Mouse (Mus musculus) lung, embryonic 15.5 days (tissue): ENCODE data around the gene Phactr4. TPM values are rescaled to one million over a fixed set of nuclear protein-coding genes. Genes with fewer than 3 reads are reported as not detected.

Experiments used
- ATAC-seq: fragments of 200-750 bp; cut with Nextera tagmentation; 2 replicates; pipeline ENCODE4 v1.8.0; 2017; ENCODE audit warnings: moderate number of reproducible peaks, borderline replicate concordance; ENCODE audit not compliant: low FRiP score, low TSS enrichment; ENCODE audit errors: extremely low read depth
- H3K27ac ChIP-seq: fragments of 300-500 bp; sonication (generic); 2 replicates; pipeline ENCODE4 v1.5.1; 2015; ENCODE audit warnings: moderate library complexity, mild to moderate bottlenecking, inconsistent platforms
- H3K27me3 ChIP-seq: fragments of 300-500 bp; sonication (generic); 2 replicates; pipeline ENCODE4 v1.6.1; 2015; ENCODE audit warnings: inconsistent platforms
- H3K36me3 ChIP-seq: fragments of 300-500 bp; sonication (generic); 2 replicates; pipeline ENCODE4 v1.6.1; 2015; ENCODE audit warnings: inconsistent platforms
- H3K4me1 ChIP-seq: fragments of 300-500 bp; sonication (generic); 2 replicates; pipeline ENCODE4 v1.6.1; 2015; ENCODE audit warnings: inconsistent platforms
- H3K4me2 ChIP-seq: fragments of 300-500 bp; sonication (generic); 2 replicates; pipeline ENCODE4 v1.6.1; 2015; ENCODE audit warnings: inconsistent platforms, mild to moderate bottlenecking, moderate library complexity
- H3K4me3 ChIP-seq: fragments of 300-500 bp; sonication (generic); 2 replicates; pipeline ENCODE4 v1.5.1; 2015; ENCODE audit warnings: mild to moderate bottlenecking, inconsistent platforms
- H3K9ac ChIP-seq: fragments of 300-500 bp; sonication (generic); 2 replicates; pipeline ENCODE4 v1.6.1; 2015; ENCODE audit warnings: inconsistent platforms
- H3K9me3 ChIP-seq: fragments of 300-500 bp; sonication (generic); 2 replicates; pipeline ENCODE4 v1.6.1; 2016; ENCODE audit warnings: inconsistent platforms
- WGBS: fragments of 180-500 bp; shearing (Covaris S2); methylation state at CpG from one replicate; pipeline ENCODE4 v1.1.7; 2015; 5-methylcytosine and 5-hydroxymethylcytosine counted together
- microRNA-seq: library from miRNA; unstranded; fragments of <30 nt; microRNA quantifications from one replicate; pipeline ENCODE4, GENCODE M21; 2016
- polyA plus RNA-seq: library from polyadenylated mRNA; unstranded; fragments of >200 nt; fragmentation: Nextera tagmentation; extraction: Ambion mirVana; gene quantifications from 2 replicates; pipeline ENCODE4 v1.2.1, GENCODE M21; 2015

Phactr4 gene
- polyA plus RNA-seq, 1 experiment from 2014 or later: 18.7 TPM

DNA sequence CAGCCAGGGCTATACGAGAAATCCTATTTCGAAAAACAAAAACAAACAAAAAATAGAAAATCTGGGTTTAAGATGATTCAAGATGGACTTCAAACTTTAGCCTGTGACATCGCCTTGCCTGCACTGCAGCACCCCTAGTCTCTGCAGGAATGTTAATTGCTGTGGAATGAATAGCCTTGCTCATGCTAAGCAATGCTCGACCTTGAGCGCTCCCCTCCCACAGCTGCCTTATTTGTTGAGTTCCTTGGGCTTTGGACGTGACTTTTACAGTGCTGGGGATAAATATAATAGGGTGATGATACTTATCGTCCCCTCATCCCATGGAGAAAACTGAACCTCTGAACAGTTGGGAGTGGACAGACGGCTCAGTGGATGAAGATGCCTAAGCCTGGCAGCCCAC lies 106.6 kb downstream of the Phactr4 start:
- Histone ChIP-seq H3K36me3 (peaks cover 63% of the 10 kb centered on the region), H3K4me3 (no peak overlapping the region), H3K27me3 (no peaks in the 10 kb centered on the region), H3K4me1 (no peaks in the 10 kb centered on the region), H3K27ac (no peak overlapping the region), H3K9me3 (no peaks in the 10 kb centered on the region), H3K4me2 (no peak overlapping the region), H3K9ac (no peak overlapping the region)
- no peak for ATAC-seq
- 86% methylated on average over 8 of the region's 8 CpGs for WGBS

DNA sequence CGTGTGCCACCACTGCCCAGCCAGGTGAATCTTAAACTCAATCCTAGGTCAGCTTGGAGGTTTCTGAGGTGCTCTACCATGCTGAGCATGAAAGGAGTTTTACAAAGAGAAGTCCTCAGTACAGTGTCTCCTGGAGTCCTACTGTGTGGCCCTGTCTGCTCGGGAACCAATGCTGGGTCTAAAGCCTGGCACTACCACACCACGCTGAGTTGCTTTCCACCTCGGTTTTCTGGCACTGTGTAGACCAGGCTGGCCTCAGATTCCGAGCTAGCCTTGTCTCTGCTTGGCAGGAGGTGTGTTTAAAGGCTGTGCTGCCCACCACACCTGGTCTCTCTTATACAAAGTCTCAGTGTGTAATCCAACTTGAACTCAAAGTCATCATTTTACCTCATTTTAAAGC lies 109.7 kb downstream of the Phactr4 start:
- no peak for ATAC-seq
- H3K27me3 ChIP-seq: no peaks in the 10 kb centered on the region
- no peak overlapping the region for H3K9ac ChIP-seq
- H3K4me1 ChIP-seq: peaks cover 8% of the 10 kb centered on the region
- 79% methylated on average over 5 of the region's 5 CpGs for WGBS
- H3K36me3 ChIP-seq: peaks cover 48% of the 10 kb centered on the region
- H3K27ac ChIP-seq: no peak overlapping the region
- no peaks in the 10 kb centered on the region for H3K9me3 ChIP-seq
- H3K4me3 ChIP-seq: no peak overlapping the region
- no peak overlapping the region for H3K4me2 ChIP-seq

GRCm38 (mm10) chr4:132311801-132312200 lies 110.5 kb downstream of the Phactr4 start:
- H3K4me3 ChIP-seq: no peak overlapping the region
- peaks cover 8% of the 10 kb centered on the region for H3K4me1 ChIP-seq
- no peak for ATAC-seq
- H3K9ac ChIP-seq: no peak overlapping the region
- H3K27ac ChIP-seq: no peak overlapping the region
- H3K36me3 ChIP-seq: peaks cover 41% of the 10 kb centered on the region
- WGBS: 55% methylated on average over 3 of the region's 3 CpGs
- no peaks in the 10 kb centered on the region for H3K9me3 ChIP-seq
- no peaks in the 10 kb centered on the region for H3K27me3 ChIP-seq
- no peak overlapping the region for H3K4me2 ChIP-seq

DNA sequence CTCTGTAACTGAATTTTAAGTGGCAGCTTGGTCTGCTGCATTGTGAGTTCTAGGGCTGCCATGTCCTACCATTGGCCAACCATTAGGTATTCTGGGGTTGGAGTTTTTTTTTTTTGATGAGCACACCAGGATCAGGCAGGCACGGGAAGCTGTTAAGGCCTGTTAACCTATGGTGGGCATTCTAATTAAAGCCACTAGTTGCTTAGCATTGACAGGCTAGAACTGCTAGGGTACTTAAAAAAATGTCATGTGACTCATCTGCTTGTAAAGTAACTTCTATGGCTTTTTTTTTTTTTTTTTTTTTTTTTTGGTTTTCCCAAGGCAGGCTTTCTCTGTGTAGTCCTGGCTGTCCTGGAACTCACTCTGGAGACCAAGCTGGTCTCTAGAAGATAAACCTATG lies 111.1 kb downstream of the Phactr4 start:
- Histone ChIP-seq H3K4me2 (no peak overlapping the region), H3K9me3 (no peaks in the 10 kb centered on the region), H3K4me1 (peaks cover 8% of the 10 kb centered on the region), H3K36me3 (peaks cover 40% of the 10 kb centered on the region), H3K4me3 (no peak overlapping the region), H3K27me3 (no peaks in the 10 kb centered on the region), H3K9ac (no peak overlapping the region), H3K27ac (no peak overlapping the region)
- no peak for ATAC-seq
- 48% methylated on average over 1 of the region's 1 CpGs for WGBS

DNA sequence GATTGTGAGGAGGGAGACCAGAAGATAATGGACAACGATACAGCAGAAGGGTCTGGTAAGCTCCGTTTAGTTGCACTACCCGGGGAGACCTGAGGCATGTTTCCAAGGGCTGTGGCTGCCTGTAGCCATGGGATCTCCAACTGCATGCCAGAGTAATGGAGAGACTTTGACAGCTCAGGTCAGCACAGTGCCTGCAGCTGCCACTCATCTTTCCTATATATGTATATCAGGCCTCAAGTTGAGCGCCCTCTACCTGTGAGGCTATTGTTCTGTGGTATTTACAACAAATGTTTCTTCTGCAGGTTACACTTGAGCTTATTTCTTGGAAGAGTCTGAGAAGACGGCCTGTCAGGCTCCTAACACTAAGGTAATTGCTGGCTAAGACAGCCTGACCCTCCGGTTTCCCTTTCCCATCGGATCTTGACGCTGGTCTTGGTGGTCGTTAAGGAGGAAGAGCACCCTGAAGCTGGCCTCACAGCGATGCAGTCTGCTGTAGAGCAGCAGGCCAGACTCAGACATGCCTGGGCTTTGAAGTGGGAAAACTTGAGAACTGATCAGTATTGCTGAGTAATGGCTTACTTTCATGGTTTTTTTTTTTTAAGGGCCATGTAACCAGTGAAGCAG lies 112.3 kb downstream of the Phactr4 start:
- Histone ChIP-seq H3K4me2 (peak overlapping the region; percentile 69), H3K36me3 (peaks cover 38% of the 10 kb centered on the region), H3K9me3 (no peaks in the 10 kb centered on the region), H3K4me1 (peaks cover 8% of the 10 kb centered on the region), H3K27ac (peak overlapping the region; percentile 83), H3K27me3 (no peaks in the 10 kb centered on the region), H3K4me3 (peak overlapping the region; percentile 81), H3K9ac (peak overlapping the region; percentile 85)
- ATAC-seq: peak; percentile 32; the same call in 1 of the 2 replicates
- 22% methylated on average over 10 of the region's 10 CpGs for WGBS

- H3K4me1 ChIP-seq: peaks cover 8% of the 10 kb centered on the region
- H3K36me3 ChIP-seq: peaks cover 37% of the 10 kb centered on the region
- H3K4me2 ChIP-seq: peak overlapping the region; percentile 69
- H3K9ac ChIP-seq: peak overlapping the region; percentile 85
- H3K4me3 ChIP-seq: peak overlapping the region; percentile 81
- H3K27ac ChIP-seq: peak overlapping the region; percentile 83
- WGBS: 1% methylated on average over 15 of the region's 15 CpGs
- H3K27me3 ChIP-seq: no peaks in the 10 kb centered on the region
- no peak for ATAC-seq
- no peaks in the 10 kb centered on the region for H3K9me3 ChIP-seq
These were observed 113.0 kb downstream of the Phactr4 start for GRCm38 (mm10) chr4:132309140-132309848.

- H3K9me3 ChIP-seq: no peaks in the 10 kb centered on the region
- H3K4me3 ChIP-seq: peak overlapping the region; percentile 81
- H3K27ac ChIP-seq: peak overlapping the region; percentile 83
- ATAC-seq: peak; percentile 87
- H3K36me3 ChIP-seq: peaks cover 30% of the 10 kb centered on the region
- peak overlapping the region; percentile 69 for H3K4me2 ChIP-seq
- no peaks in the 10 kb centered on the region for H3K27me3 ChIP-seq
- H3K4me1 ChIP-seq: peaks cover 8% of the 10 kb centered on the region
- peak overlapping the region; percentile 85 for H3K9ac ChIP-seq
- under 1% methylated on average over 41 of the region's 41 CpGs for WGBS
These were observed 113.7 kb downstream of the Phactr4 start for GRCm38 (mm10) chr4:132308437-132309139.

DNA sequence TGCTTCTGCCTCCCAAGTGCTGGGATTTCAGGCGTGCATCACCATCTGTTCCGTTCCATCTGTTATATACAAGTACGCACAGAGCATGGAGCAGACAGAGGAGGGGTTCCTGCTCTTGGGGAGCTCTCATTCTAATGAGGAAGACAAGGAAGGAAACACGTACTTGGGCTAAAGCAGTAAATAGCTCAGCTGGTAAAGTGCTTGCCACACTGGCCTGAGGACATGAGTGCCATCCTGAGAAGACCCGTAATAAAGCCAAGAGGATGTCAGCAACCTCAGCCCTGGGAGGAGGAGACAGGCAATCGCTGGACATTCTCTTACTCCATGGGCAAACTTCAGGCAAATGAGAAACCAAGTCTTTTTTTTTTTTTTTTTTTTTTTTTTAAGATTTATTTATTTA lies 116.3 kb downstream of the Phactr4 start:
- no peak overlapping the region for H3K4me2 ChIP-seq
- no peaks in the 10 kb centered on the region for H3K27me3 ChIP-seq
- 65% methylated on average over 6 of the region's 6 CpGs for WGBS
- no peak overlapping the region for H3K9ac ChIP-seq
- no peaks in the 10 kb centered on the region for H3K9me3 ChIP-seq
- ATAC-seq: no peak
- H3K4me3 ChIP-seq: no peak overlapping the region
- no peak overlapping the region for H3K27ac ChIP-seq
- H3K36me3 ChIP-seq: peaks cover 15% of the 10 kb centered on the region
- H3K4me1 ChIP-seq: peaks cover 16% of the 10 kb centered on the region

Small RNA genes within 50 kb of the gene (microRNA-seq; reads per million reads assigned to microRNA genes)
- not detected for gene Gm25707

Other genes starting within 250 kb of the Phactr4 start
- gene Ythdf2, start 210.2 kb downstream of the Phactr4 start, polyA plus RNA-seq: 105 and 109 TPM in 2 replicates
- 35.4 and 38.1 TPM in 2 replicates for gene Gmeb1, start 160.9 kb downstream of the Phactr4 start, polyA plus RNA-seq
- 46.0 and 48.5 TPM in 2 replicates for gene Taf12, start 148.1 kb downstream of the Phactr4 start, polyA plus RNA-seq
- gene Rab42, start 119.1 kb downstream of the Phactr4 start, polyA plus RNA-seq: 1.4 and 2.5 TPM in 2 replicates
- gene Trnau1ap, start 93.0 kb downstream of the Phactr4 start, polyA plus RNA-seq: 67.2 and 75.0 TPM in 2 replicates
- 89.2 and 92.6 TPM in 2 replicates for gene Rcc1, start 68.9 kb downstream of the Phactr4 start, polyA plus RNA-seq
- 23.3 and 24.2 TPM in 2 replicates for gene Med18, start 41.4 kb upstream of the Phactr4 start, polyA plus RNA-seq
- gene Sesn2, start 88.0 kb upstream of the Phactr4 start, polyA plus RNA-seq: 11.9 and 12.7 TPM in 2 replicates
- gene Atpif1, start 111.2 kb upstream of the Phactr4 start, polyA plus RNA-seq: 913 and 923 TPM in 2 replicates
- 146 and 157 TPM in 2 replicates for gene Dnajc8, start 113.1 kb upstream of the Phactr4 start, polyA plus RNA-seq
- gene Ptafr, start 141.6 kb upstream of the Phactr4 start, polyA plus RNA-seq: 1.1 and 1.2 TPM in 2 replicates
- gene Eya3, start 216.5 kb upstream of the Phactr4 start, polyA plus RNA-seq: 30.6 and 31.5 TPM in 2 replicates